Mouse (Mus musculus) forebrain, embryonic 15.5 days (tissue): ENCODE data around the gene Trim17. TPM values are rescaled to one million over a fixed set of nuclear protein-coding genes. Genes with fewer than 3 reads are reported as not detected.

Experiments used
- ATAC-seq: fragments of 200-750 bp; cut with Nextera tagmentation; replicated peaks from 2 replicates; pipeline ENCODE4 v1.8.0; 2017; ENCODE audit warnings: mild to moderate bottlenecking, moderate TSS enrichment, moderate library complexity
- H3K27ac ChIP-seq: fragments of 300-500 bp; sonication (generic); replicated peaks from 2 replicates; pipeline ENCODE4 v1.5.1; 2015; ENCODE audit warnings: mild to moderate bottlenecking, inconsistent platforms
- H3K27me3 ChIP-seq: fragments of 300-500 bp; sonication (generic); 2 replicates; pipeline ENCODE4 v1.6.1; 2015; ENCODE audit warnings: inconsistent platforms
- H3K36me3 ChIP-seq: fragments of 300-500 bp; sonication (generic); 2 replicates; pipeline ENCODE4 v1.6.1; 2015; ENCODE audit warnings: mild to moderate bottlenecking, inconsistent platforms
- H3K4me1 ChIP-seq: fragments of 300-500 bp; sonication (generic); 2 replicates; pipeline ENCODE4 v1.6.1; 2015; ENCODE audit warnings: inconsistent platforms
- H3K4me2 ChIP-seq: fragments of 300-500 bp; sonication (generic); replicated peaks from 2 replicates; pipeline ENCODE4 v1.6.1; 2015; ENCODE audit warnings: mild to moderate bottlenecking, inconsistent platforms
- H3K4me3 ChIP-seq: fragments of 300-500 bp; sonication (generic); 2 replicates; pipeline ENCODE4 v1.5.1; 2015; ENCODE audit warnings: mild to moderate bottlenecking, inconsistent platforms
- H3K9ac ChIP-seq: fragments of 300-500 bp; sonication (generic); replicated peaks from 2 replicates; pipeline ENCODE4 v1.6.1; 2015; ENCODE audit warnings: mild to moderate bottlenecking, inconsistent platforms
- H3K9me3 ChIP-seq: fragments of 300-500 bp; sonication (generic); 2 replicates; pipeline ENCODE4 v1.6.1; 2016; ENCODE audit warnings: inconsistent platforms
- WGBS: fragments of 180-500 bp; shearing (Covaris S2); methylation state at CpG from one replicate; pipeline ENCODE4 v1.1.7; 2015; ENCODE audit warnings: mixed read lengths; 5-methylcytosine and 5-hydroxymethylcytosine counted together
- polyA plus RNA-seq: library from polyadenylated mRNA; unstranded; fragments of >200 nt; fragmentation: Nextera tagmentation; extraction: Ambion mirVana; gene quantifications from 2 replicates; pipeline ENCODE4 v1.2.1, GENCODE M21; 2015

The Trim17 gene
- polyA plus RNA-seq, 1 experiment from 2014 or later, result 1.9 TPM

DNA sequence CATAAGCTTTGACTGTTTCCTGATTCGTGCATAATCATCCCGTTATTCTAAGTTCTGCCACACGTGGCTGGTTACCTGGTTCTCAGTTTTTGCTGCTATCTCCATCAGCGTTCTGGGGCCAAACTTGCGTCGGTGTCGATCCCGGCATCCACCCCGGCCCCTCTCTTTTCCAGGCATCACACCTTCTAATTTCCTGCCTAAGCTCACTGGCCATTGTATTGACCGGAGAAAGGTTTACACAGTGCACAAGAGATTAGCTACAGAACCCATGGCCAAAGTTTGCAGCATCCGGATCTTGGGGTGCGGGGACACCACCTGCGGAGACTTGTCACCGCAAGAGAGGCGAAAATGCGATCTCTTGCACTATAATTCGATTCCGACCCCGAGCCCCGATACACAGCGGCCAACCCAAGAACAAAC is 23.1 kb downstream of the Trim17 start:
- Histone ChIP-seq H3K4me3 (peak overlapping the region; percentile 65), H3K27me3 (no peaks in the 10 kb centered on the region), H3K9ac (peak overlapping the region; percentile 87), H3K27ac (peak overlapping the region; percentile 71), H3K36me3 (peaks cover 7% of the 10 kb centered on the region; the same call in 1 of the 2 replicates), H3K4me2 (peak overlapping the region; percentile 98), H3K9me3 (no peaks in the 10 kb centered on the region), H3K4me1 (peaks cover 53% of the 10 kb centered on the region)
- ATAC-seq, result peak; percentile 42
- WGBS, result under 1% methylated on average over 21 of the region's 21 CpGs

DNA sequence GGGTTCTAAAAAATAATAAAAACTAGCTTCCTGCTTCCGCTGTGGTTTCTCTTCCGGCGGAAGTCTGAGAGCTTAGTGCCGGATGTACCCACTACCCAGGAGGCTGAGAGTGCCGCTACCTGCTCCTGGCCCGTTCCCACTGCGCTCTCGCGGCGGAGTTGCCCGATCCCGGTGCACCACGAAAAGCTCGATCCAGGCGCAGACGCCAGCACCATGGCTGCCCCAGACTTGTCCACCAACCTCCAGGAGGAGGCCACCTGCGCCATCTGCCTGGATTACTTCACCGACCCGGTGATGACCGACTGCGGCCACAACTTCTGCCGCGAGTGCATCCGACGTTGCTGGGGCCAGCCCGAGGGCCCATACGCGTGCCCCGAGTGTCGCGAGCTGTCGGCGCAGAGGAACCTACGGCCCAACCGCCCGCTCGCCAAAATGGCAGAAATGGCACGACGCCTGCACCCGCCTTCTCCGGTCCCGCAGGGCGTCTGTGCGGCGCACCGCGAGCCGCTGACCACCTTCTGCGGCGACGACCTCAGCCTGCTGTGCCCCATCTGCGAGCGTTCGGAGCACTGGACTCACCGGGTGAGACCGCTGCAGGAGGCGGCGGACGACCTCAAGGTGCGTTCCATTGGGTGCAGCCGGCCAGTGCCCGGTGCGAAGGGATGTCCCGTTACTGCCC is 23.7 kb downstream of the Trim17 start, which contains the start of gene Trim11:
TSS of gene Trim11 (plus strand) at position 67 of the 679 bp plus-strand sequence.
- ATAC-seq, result peak; percentile 87
- H3K36me3 ChIP-seq, result peaks cover 12% of the 10 kb centered on the region
- peaks cover 53% of the 10 kb centered on the region for H3K4me1 ChIP-seq
- H3K27me3 ChIP-seq, result no peaks in the 10 kb centered on the region
- peak within 1 kb of the TSS; percentile 98 for H3K4me2 ChIP-seq
- under 1% methylated on average over 64 of the region's 64 CpGs for WGBS
- H3K4me3 ChIP-seq, result peak within 1 kb of the TSS; percentile 65
- peak within 1 kb of the TSS; percentile 87 for H3K9ac ChIP-seq
- H3K9me3 ChIP-seq, result no peaks in the 10 kb centered on the region
- H3K27ac ChIP-seq, result peak within 1 kb of the TSS; percentile 71

DNA sequence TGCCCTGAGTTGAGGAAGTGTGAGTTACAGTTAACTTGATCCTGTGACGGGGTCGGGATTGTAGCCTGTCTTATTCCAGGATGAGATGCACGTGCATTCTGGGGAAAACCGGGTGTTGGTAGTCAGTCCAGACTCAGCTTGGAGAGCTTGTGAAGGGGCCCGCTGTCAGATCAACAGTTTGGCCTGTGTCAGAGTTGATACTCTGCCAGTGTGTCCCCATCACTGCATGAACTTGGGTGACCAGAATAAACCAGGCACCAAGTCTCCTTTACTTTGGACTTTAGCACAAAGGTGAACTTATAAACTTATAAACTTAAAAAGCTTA is 24.2 kb downstream of the Trim17 start:
- Histone ChIP-seq H3K9ac (peak overlapping the region; percentile 87), H3K27me3 (no peaks in the 10 kb centered on the region), H3K36me3 (peaks cover 13% of the 10 kb centered on the region), H3K27ac (no peak overlapping the region), H3K4me3 (peak overlapping the region; percentile 65), H3K4me2 (peak overlapping the region; percentile 98), H3K4me1 (peaks cover 53% of the 10 kb centered on the region), H3K9me3 (no peaks in the 10 kb centered on the region)
- peak; percentile 10 for ATAC-seq
- 2% methylated on average over 5 of the region's 5 CpGs for WGBS

DNA sequence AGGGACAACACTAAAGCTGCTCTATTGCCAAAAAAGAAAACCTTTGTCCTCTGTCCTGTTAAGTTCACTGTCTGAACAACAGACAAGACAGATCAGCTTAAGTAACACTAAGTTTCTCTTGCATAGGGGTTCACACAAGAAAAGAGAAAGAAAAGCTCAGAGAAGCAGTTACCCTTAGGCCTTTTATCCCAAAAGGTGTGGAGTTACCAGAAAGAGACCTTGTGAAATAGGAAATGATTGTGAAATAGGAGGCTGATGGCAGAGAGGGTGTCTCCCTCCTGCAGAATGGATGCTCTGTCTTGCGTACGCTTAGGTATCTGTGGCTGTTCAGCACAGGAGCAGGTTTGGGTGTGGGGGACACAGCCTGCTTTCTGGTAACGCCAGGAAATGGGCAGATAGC is 24.7 kb downstream of the Trim17 start:
- Histone ChIP-seq H3K27me3 (no peaks in the 10 kb centered on the region), H3K27ac (no peak overlapping the region), H3K36me3 (peaks cover 15% of the 10 kb centered on the region), H3K9ac (peak overlapping the region; percentile 87), H3K9me3 (no peaks in the 10 kb centered on the region), H3K4me3 (peak overlapping the region; percentile 65), H3K4me1 (peaks cover 53% of the 10 kb centered on the region), H3K4me2 (peak overlapping the region; percentile 98)
- WGBS, result 80% methylated on average over 3 of the region's 3 CpGs
- no peak for ATAC-seq

DNA sequence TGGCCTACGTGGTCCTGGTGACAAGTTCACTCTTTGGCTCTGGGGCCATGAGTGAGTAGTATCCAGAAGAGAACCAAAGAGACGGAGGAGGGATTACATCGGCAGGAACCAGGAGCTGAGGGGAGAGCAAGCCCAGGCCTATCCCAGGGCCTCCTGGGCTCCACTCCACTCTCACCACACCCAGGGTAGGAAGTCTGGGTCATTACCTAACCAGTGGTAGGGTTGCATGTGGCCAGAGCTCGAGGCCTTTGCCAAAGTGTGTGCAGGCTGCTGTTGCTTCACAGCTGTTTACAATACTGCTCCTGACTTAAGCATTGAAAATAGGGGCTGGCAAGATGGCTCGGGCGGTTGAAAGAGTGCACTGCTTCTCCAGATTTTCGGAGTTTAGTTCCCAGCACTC is 25.2 kb downstream of the Trim17 start:
- no peak for ATAC-seq
- peak overlapping the region; percentile 87 for H3K9ac ChIP-seq
- H3K4me2 ChIP-seq, result peak overlapping the region; percentile 98
- no peak overlapping the region for H3K27ac ChIP-seq
- no peaks in the 10 kb centered on the region for H3K27me3 ChIP-seq
- H3K4me1 ChIP-seq, result peaks cover 53% of the 10 kb centered on the region
- WGBS, result 83% methylated on average over 7 of the region's 7 CpGs
- peak overlapping the region; percentile 65 for H3K4me3 ChIP-seq
- no peaks in the 10 kb centered on the region for H3K9me3 ChIP-seq
- peaks cover 20% of the 10 kb centered on the region for H3K36me3 ChIP-seq

DNA sequence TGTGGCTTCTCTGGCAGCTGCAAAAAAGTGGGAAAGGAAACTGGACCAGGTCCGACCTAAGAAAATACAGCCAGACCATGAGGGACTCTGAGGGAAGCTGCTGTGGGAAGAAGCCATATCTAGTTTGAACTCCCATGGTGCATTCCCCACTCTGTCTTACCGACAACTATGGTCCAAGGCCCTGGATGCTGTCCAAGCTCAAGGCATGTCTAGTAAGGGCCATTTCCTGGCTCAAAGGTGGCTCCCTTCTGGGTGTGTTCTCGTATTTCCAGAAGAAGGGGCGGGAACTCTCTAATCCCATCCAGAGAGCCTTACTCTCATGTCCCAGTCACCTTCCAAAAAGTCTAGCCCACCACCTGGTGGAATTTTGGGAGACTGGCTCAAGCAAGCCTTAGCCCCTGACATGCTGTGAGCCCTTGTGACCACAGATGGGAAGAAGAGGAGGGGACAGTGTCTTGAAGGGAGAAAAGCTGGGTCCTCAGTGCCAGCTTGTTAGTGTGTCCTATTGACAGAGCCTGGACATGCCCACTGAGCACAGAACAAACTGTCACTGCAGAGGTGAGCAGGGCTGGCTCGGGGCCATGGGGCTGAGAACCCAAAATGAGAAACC is 26.0 kb downstream of the Trim17 start:
- Histone ChIP-seq H3K27me3 (no peaks in the 10 kb centered on the region), H3K9ac (no peak overlapping the region), H3K36me3 (peaks cover 29% of the 10 kb centered on the region), H3K4me1 (peaks cover 50% of the 10 kb centered on the region), H3K4me3 (no peak overlapping the region), H3K27ac (no peak overlapping the region), H3K9me3 (no peaks in the 10 kb centered on the region), H3K4me2 (peak overlapping the region; percentile 98; the same call in 1 of the 2 replicates)
- WGBS, result 57% methylated on average over 5 of the region's 5 CpGs
- no peak for ATAC-seq

DNA sequence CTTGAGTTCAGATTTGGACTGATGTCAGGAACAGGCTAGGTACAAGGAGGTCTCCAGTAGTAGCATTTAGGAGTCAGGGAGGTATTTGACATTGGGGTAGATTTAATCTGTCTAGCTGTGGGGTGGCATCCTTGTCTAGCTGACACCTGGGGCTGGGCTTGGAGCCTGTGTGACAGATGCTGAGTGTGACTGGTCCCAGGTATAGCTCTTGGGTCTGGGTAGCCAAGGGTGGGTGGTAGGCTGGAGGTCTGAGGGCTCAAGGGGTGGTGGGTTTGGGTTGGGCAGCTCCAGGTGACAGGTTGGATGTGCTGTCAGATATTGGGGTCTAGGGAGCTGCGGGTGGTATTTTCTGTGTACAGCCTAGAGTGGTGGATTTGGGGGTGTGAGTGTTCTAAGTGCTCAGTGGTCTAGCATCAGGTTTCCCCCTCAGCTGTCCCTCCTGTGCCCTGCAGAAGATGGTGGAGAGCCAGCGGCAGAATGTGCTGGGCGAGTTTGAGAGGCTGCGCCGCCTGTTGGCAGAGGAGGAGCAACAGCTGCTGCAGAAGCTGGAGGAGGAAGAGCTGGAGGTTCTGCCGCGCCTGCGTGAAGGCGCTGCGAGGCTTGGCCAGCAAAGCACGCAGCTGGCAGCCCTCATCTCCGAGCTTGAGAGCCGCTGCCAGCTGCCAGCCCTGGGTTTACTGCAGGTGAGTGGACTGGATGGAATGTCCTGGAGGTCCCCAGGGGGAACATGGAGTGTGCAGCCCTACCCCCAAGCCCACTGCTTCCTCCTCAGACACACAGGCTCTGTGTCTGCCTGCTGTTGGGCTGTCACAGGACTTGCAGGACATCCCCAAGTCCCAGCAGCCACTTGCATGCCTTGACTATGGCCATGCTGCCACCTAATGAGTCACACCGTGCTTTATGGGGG is 27.3 kb downstream of the Trim17 start:
- Histone ChIP-seq H3K9ac (no peak overlapping the region), H3K9me3 (no peaks in the 10 kb centered on the region), H3K4me2 (no peak overlapping the region), H3K4me1 (peaks cover 42% of the 10 kb centered on the region), H3K4me3 (no peak overlapping the region), H3K27ac (0 out of 2 replicates have a peak overlapping the region, but pooled peaks have one; percentile 37), H3K27me3 (no peaks in the 10 kb centered on the region), H3K36me3 (peaks cover 38% of the 10 kb centered on the region)
- WGBS, result 62% methylated on average over 14 of the region's 14 CpGs
- no peak for ATAC-seq

DNA sequence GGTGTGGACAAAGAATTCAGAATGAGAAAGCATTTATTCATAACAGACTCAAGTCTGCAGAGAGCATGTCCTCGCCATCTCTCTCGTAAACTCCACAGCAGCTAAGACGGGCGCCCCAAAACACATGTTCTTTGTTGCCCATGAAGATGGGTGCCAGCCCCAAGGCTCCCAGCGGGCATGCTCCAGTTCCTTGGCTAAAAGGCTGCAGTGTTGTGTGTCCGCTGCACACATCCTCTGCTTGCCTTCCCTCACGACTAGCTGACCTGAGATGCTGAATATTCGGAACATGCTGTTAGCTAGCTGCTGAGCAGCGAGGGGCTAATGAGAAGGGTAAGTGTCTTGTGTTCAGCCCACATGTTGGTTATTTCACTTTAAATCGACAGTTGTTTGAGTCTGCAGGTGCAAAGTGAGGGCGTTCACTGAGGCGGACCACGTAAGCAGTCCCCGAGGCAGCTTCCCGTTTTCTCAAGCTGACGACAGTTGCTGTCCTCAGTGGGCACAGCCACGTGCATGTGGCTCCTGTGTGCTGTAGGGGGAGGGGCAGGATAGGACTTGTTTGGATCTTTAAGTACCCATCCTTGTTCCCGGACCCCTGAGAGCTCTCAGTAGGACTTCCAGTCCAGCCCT is 28.1 kb downstream of the Trim17 start:
- Histone ChIP-seq H3K27me3 (no peaks in the 10 kb centered on the region), H3K36me3 (peaks cover 42% of the 10 kb centered on the region), H3K27ac (no peak overlapping the region), H3K9ac (no peak overlapping the region), H3K4me1 (peaks cover 37% of the 10 kb centered on the region), H3K4me3 (no peak overlapping the region), H3K4me2 (no peak overlapping the region), H3K9me3 (no peaks in the 10 kb centered on the region)
- 92% methylated on average over 18 of the region's 18 CpGs for WGBS
- no peak for ATAC-seq

DNA sequence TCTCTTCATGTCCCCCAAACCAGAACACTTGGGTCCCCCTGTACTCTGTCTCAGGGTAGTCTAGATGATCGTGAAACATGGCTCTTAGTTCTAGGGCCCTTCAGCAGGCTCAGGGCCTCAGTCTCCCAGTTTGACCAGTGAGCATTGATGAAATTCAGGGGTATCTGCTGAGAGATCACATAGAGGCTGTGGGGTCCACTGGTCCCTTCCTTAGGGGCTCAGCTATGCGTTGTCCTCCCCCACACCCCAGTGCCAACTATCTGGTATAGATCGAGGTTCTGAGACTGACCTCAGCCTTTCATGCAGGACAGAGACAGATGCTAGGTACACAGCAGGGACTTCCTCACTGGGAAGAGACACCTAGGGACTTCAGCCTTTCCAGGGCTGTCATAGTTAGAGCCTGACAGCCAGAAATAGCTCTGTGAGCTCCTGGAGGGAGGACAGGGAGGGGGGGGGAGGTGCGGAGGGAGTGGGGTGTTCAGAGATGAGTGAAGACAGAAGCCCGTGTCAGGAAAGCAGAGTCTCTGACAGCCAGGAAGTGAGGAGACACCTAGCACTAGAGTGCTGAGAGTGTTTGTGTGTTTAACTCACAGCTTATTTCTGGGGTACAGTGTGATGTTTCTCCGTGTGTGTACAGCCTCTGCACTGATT is 29.3 kb downstream of the Trim17 start:
- Histone ChIP-seq H3K4me2 (no peak overlapping the region), H3K4me3 (no peak overlapping the region), H3K27ac (no peak overlapping the region), H3K36me3 (peaks cover 48% of the 10 kb centered on the region), H3K27me3 (no peaks in the 10 kb centered on the region), H3K4me1 (peaks cover 33% of the 10 kb centered on the region), H3K9me3 (no peaks in the 10 kb centered on the region), H3K9ac (no peak overlapping the region)
- no peak for ATAC-seq
- WGBS, result 88% methylated on average over 6 of the region's 6 CpGs

DNA sequence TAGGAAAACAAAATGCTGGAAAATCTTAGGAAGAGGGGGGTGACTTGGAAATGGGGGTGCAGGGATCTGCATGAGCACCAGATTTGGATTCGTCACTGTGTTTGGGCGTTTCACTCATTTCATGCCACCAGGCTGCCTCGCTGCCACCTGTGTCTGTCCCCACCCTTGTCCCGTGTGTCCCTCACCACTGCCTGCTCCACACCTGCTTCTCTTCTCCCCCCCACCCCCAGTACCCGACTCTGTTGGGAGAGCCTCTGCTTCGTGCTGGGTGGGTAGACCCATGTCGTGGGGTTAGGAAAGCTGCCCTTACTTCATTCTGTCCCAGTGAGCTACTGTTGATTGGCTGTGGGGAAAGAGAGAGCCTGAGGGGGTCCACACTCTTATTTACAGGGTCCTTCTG is 30.2 kb downstream of the Trim17 start:
- Histone ChIP-seq H3K4me3 (no peak overlapping the region), H3K27me3 (no peaks in the 10 kb centered on the region), H3K9ac (no peak overlapping the region), H3K9me3 (no peaks in the 10 kb centered on the region), H3K27ac (no peak overlapping the region), H3K4me1 (peaks cover 25% of the 10 kb centered on the region), H3K4me2 (no peak overlapping the region), H3K36me3 (peaks cover 52% of the 10 kb centered on the region)
- no peak for ATAC-seq
- 91% methylated on average over 7 of the region's 7 CpGs for WGBS

DNA sequence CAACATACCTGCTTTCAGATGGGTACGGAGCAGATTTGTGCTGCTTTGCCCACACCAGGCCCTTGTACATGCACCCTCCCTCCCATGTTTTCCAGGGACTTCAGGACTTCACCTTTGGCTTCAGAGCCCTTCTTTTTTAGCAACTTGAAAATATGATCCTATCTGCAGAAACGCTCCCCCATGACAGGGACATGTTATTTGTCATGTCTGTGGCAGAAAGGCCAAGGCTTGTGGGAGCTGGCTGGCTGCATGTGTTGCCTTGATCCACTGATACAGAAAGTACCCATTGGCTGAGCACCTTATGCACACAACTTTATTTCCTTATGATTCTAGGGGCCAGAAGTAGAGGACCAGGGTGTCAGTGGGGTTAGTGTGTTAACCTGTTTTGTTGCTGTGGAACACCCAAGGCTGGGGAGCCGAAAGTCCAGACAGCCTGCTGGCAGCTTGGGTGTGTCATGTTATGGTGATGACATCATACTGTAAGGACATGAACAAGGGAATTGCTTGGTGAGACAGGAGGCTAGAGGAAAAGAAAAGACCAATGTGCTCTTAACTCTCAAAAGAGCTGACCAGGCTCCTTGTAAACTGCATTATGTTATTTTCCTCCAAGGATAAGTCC is 30.9 kb downstream of the Trim17 start:
- H3K4me3 ChIP-seq, result no peak overlapping the region
- no peaks in the 10 kb centered on the region for H3K9me3 ChIP-seq
- no peak overlapping the region for H3K27ac ChIP-seq
- no peak overlapping the region for H3K9ac ChIP-seq
- H3K4me1 ChIP-seq, result peaks cover 17% of the 10 kb centered on the region
- no peak overlapping the region for H3K4me2 ChIP-seq
- H3K27me3 ChIP-seq, result no peaks in the 10 kb centered on the region
- 96% methylated on average over 3 of the region's 3 CpGs for WGBS
- no peak for ATAC-seq
- H3K36me3 ChIP-seq, result peaks cover 60% of the 10 kb centered on the region
